ENCODE assay signal across 24 mouse cellular contexts in the genomic region with DNA sequence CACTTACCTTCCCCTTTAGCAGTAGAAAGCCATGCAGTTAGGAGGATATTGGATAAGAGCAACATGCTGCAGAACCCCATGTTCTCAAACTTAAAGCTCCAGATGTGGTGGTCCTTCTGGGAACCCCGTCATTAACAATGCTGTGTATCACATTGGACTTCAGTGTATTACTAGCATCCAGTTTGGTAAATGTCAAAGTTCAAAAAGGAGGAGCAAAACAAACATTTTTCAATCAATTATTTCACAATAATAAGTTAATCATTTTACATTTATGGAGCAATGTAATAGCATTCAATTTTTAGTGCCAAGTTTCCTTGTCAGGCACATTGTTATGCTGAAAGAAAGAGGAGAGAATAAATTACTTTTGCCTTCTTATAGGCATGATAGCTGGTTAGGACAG. TPM values are rescaled to one million over a fixed set of nuclear protein-coding genes. Genes with fewer than 3 reads are reported as not detected.
"Had no signal": no experiment of that assay in that cellular context is flagged by ENCODE, and none has a peak within 500 bp of the region (broad histone marks: within the 10 kb centered on the region; RNA-seq: fewer than 3 reads in every experiment).

A gene (minus strand): TSS at position 155 of the 400 bp plus-strand sequence.

- ATAC-seq: midbrain, embryonic 16.5 days had no signal

- H3K27ac ChIP-seq: midbrain, embryonic 10.5 days; midbrain, embryonic 12.5 days; neural tube, embryonic 13.5 days; neural tube, embryonic 15.5 days had no signal

- H3K36me3 ChIP-seq: midbrain, embryonic 10.5 days; midbrain, embryonic 12.5 days; neural tube, embryonic 13.5 days; neural tube, embryonic 15.5 days had no signal

- DNase-seq: lung, embryonic 14.5 days; lung, postnatal 10 days; lung, postnatal 4 days; midbrain, embryonic 14.5 days; retina, postnatal 1 day; right cerebral cortex, adult 18-20 months; right cerebral cortex, postnatal 25 days; right cerebral cortex, postnatal 4 days; spleen, adult 18-20 months; thymus, adult 18-20 months; thymus, postnatal 14 days; thymus, postnatal 36 days had no signal

- H3K9ac ChIP-seq: lung, embryonic 14.5 days; midbrain, embryonic 12.5 days; neural tube, embryonic 13.5 days; neural tube, embryonic 15.5 days had no signal

- H3K4me1 ChIP-seq: midbrain, embryonic 10.5 days; midbrain, embryonic 12.5 days; neural tube, embryonic 13.5 days; neural tube, embryonic 15.5 days had no signal

- H3K4me2 ChIP-seq: lung, embryonic 14.5 days; midbrain, embryonic 12.5 days; neural tube, embryonic 13.5 days; neural tube, embryonic 15.5 days had no signal

- H3K4me3 ChIP-seq: midbrain, embryonic 10.5 days; midbrain, embryonic 12.5 days; myocyte; neural tube, embryonic 13.5 days; neural tube, embryonic 15.5 days had no signal

- H3K27me3 ChIP-seq: midbrain, embryonic 12.5 days; neural tube, embryonic 13.5 days; neural tube, embryonic 15.5 days had no signal

- H3K9me3 ChIP-seq: midbrain, embryonic 10.5 days; midbrain, embryonic 12.5 days; neural tube, embryonic 13.5 days; neural tube, embryonic 15.5 days had no signal

RNA-seq across cellular contexts. Expression of the gene that starts here (rescaled TPM):
- total RNA-seq: megakaryocyte, adult 5-6 weeks; megakaryocyte-erythroid progenitor cell, adult 5-6 weeks had no signal
- polyA plus RNA-seq: lung, embryonic 14.5 days; midbrain, embryonic 10.5 days; midbrain, embryonic 12.5 days; midbrain, embryonic 14.5 days; midbrain, embryonic 16.5 days; myocyte; neural tube, embryonic 11.5 days; neural tube, embryonic 13.5 days; neural tube, embryonic 15.5 days; small intestine, adult 2 months; stomach, embryonic 14.5 days; thymus, postnatal 0 days had no signal
